Mouse (Mus musculus): ENCODE data around the gene Plcb1.

GRCm38 (mm10) chr2:134825645-134826044, 39.8 kb downstream of the Plcb1 start:
- no peak for TF ChIP-seq CTCF (IDR thresholded peaks at IDR 0.05; ENCODE audit: control insufficient read depth, insufficient read depth, insufficient read length)
- TF ChIP-seq MAX (IDR thresholded peaks at IDR 0.05): no peak
- no peak for TF ChIP-seq MYOD1 (IDR thresholded peaks at IDR 0.05; ENCODE audit: control insufficient read depth, insufficient read length, low read depth)
- TF ChIP-seq USF1 (IDR thresholded peaks at IDR 0.05; ENCODE audit: low read depth): no peak
- TF ChIP-seq CEBPB (IDR thresholded peaks at IDR 0.05; ENCODE audit: low read depth): no peak
